Mouse (Mus musculus) forebrain, embryonic 15.5 days (tissue): ENCODE results near the gene Epas1. TPM values are rescaled to one million over a fixed set of nuclear protein-coding genes. Genes with fewer than 3 reads are reported as not detected.

Experiments used
- ATAC-seq: fragments of 200-750 bp; cut with Nextera tagmentation; replicated peaks from 2 replicates; pipeline ENCODE4 v1.8.0; 2017; ENCODE audit warnings: mild to moderate bottlenecking, moderate TSS enrichment, moderate library complexity
- H3K27ac ChIP-seq: fragments of 300-500 bp; sonication (generic); replicated peaks from 2 replicates; pipeline ENCODE4 v1.5.1; 2015; ENCODE audit warnings: mild to moderate bottlenecking, inconsistent platforms
- H3K27me3 ChIP-seq: fragments of 300-500 bp; sonication (generic); 2 replicates; pipeline ENCODE4 v1.6.1; 2015; ENCODE audit warnings: inconsistent platforms
- H3K36me3 ChIP-seq: fragments of 300-500 bp; sonication (generic); 2 replicates; pipeline ENCODE4 v1.6.1; 2015; ENCODE audit warnings: mild to moderate bottlenecking, inconsistent platforms
- H3K4me1 ChIP-seq: fragments of 300-500 bp; sonication (generic); 2 replicates; pipeline ENCODE4 v1.6.1; 2015; ENCODE audit warnings: inconsistent platforms
- H3K4me2 ChIP-seq: fragments of 300-500 bp; sonication (generic); replicated peaks from 2 replicates; pipeline ENCODE4 v1.6.1; 2015; ENCODE audit warnings: mild to moderate bottlenecking, inconsistent platforms
- H3K4me3 ChIP-seq: fragments of 300-500 bp; sonication (generic); 2 replicates; pipeline ENCODE4 v1.5.1; 2015; ENCODE audit warnings: mild to moderate bottlenecking, inconsistent platforms
- H3K9ac ChIP-seq: fragments of 300-500 bp; sonication (generic); replicated peaks from 2 replicates; pipeline ENCODE4 v1.6.1; 2015; ENCODE audit warnings: mild to moderate bottlenecking, inconsistent platforms
- H3K9me3 ChIP-seq: fragments of 300-500 bp; sonication (generic); 2 replicates; pipeline ENCODE4 v1.6.1; 2016; ENCODE audit warnings: inconsistent platforms
- WGBS: fragments of 180-500 bp; shearing (Covaris S2); methylation state at CpG from one replicate; pipeline ENCODE4 v1.1.7; 2015; ENCODE audit warnings: mixed read lengths; 5-methylcytosine and 5-hydroxymethylcytosine counted together
- polyA plus RNA-seq: library from polyadenylated mRNA; unstranded; fragments of >200 nt; fragmentation: Nextera tagmentation; extraction: Ambion mirVana; gene quantifications from 2 replicates; pipeline ENCODE4 v1.2.1, GENCODE M21; 2015

The Epas1 gene
- polyA plus RNA-seq, 1 experiment from 2014 or later = 4.0 TPM

DNA sequence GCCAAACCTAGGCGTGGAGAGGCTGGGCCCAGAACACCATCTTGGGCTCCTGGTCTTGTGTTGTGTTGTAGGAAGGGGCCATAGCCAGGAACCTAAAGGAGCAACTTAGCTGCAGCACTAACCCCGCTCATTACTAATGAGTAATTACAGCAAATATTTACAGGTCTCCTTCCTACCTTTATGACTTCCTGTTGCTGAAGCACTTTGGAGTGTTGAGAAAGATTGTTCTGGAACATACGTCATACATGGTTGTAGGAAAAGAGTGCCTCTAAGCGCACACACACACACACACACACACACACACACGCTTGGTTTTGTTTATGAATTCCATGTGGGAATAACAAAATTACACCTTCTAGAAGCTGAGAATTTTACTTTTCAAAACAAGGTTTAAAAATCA is 8.4 kb downstream of the Epas1 start:
- Histone ChIP-seq H3K27ac (no peak overlapping the region), H3K4me1 (no peaks in the 10 kb centered on the region), H3K9me3 (no peaks in the 10 kb centered on the region), H3K4me3 (no peak overlapping the region), H3K4me2 (no peak overlapping the region), H3K36me3 (no peaks in the 10 kb centered on the region), H3K27me3 (no peaks in the 10 kb centered on the region), H3K9ac (no peak overlapping the region)
- 92% methylated on average over 5 of the region's 5 CpGs for WGBS
- ATAC-seq = no peak

DNA sequence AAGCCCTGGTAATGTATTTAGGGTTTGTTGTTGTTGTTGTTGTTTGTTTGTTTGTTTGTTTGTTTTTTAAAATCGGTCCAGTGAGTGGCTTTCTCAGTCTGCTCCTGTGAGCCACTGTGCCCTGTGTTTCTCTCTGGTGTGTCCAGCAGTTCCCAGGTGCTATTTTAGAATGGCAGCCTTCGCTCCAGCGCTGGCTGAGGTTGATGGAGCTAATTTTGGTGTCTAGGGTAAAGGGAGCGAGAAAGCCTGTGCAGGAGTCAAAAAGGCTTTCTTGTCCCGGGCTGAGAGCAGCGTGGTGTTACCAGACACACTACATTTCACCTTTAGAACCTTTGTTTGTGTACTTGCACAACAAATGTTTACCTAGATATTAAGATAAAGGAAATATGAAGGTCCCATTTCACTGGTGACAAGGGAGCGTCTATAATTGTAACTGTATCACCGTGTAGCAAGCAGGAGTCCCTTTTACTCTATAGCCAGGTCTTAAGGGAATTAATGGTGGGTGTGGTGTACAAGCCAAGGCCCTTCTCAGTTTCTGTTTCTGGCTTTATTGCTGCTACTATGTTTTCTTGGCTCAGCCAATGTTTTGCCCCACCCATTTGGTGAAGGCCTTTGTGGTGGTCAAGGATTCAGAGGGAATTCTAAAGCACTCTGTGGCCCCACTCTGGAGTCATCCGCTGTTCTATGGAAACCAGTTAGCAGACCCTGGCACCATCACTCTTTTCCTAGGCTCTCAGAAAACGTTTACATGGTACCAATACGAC is 9.2 kb downstream of the Epas1 start:
- Histone ChIP-seq H3K27ac (no peak overlapping the region), H3K27me3 (no peaks in the 10 kb centered on the region), H3K4me2 (no peak overlapping the region), H3K4me1 (no peaks in the 10 kb centered on the region), H3K4me3 (no peak overlapping the region), H3K36me3 (no peaks in the 10 kb centered on the region), H3K9ac (no peak overlapping the region), H3K9me3 (no peaks in the 10 kb centered on the region)
- WGBS = 83% methylated on average over 11 of the region's 11 CpGs
- ATAC-seq = no peak

DNA sequence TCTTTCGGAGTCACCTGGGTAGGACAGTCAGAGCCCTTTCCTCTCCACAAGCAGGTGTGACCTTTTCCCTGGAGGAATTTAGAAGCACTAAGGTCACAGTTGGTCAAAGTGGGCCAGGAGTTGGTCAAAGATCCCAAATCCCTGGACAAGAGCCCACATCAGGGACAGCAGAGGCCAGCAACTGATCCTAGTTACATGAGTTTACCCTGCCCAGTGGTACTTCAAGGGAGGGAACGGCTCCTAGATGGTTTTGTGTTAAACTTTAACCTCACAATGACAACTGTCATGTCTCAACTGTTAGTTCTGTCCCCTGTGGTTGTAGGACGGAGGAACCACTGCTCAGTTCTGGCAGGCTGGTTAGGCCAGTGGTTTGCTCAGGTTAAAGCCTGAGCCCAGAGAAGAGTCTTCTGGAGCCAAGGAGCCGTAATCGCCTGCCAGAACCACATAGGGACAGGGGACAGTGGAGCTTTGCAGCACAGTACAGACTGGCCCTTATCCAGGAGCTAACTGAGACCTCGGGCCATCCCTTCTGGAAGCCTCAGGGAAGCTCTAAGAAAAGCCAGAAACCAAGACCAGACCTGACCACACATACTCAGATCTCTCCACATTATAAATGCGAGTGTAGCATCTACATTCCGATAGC is 12.4 kb downstream of the Epas1 start:
- no peak overlapping the region for H3K4me2 ChIP-seq
- no peak overlapping the region for H3K4me3 ChIP-seq
- no peak overlapping the region for H3K9ac ChIP-seq
- H3K27ac ChIP-seq = no peak overlapping the region
- H3K27me3 ChIP-seq = no peaks in the 10 kb centered on the region
- H3K36me3 ChIP-seq = no peaks in the 10 kb centered on the region
- H3K4me1 ChIP-seq = no peaks in the 10 kb centered on the region
- ATAC-seq = no peak
- WGBS = 93% methylated on average over 8 of the region's 8 CpGs
- H3K9me3 ChIP-seq = no peaks in the 10 kb centered on the region

DNA sequence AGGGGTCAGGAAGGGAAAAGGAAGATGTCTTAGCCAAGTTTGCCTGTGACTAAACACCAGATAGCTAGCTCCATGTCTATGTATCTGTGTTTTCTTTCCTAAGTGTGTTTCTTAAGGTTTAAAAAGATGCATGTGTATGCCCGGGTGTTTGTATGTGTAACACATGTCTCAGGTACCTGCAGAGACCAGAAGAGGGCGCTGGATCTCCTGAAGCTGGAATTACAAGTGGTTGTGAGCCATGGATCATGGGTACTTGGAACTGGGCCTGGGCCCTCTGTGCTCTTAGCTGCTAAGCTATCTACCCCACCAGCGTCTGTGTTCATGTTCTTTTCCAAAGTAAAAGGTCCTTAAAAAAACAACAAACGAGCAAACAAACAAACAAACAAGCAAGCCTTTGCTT is 12.9 kb downstream of the Epas1 start:
- WGBS = 91% methylated on average over 4 of the region's 4 CpGs
- Histone ChIP-seq H3K4me1 (no peaks in the 10 kb centered on the region), H3K27me3 (no peaks in the 10 kb centered on the region), H3K36me3 (no peaks in the 10 kb centered on the region), H3K9me3 (no peaks in the 10 kb centered on the region), H3K4me3 (no peak overlapping the region), H3K27ac (no peak overlapping the region), H3K9ac (no peak overlapping the region), H3K4me2 (no peak overlapping the region)
- ATAC-seq = no peak

DNA sequence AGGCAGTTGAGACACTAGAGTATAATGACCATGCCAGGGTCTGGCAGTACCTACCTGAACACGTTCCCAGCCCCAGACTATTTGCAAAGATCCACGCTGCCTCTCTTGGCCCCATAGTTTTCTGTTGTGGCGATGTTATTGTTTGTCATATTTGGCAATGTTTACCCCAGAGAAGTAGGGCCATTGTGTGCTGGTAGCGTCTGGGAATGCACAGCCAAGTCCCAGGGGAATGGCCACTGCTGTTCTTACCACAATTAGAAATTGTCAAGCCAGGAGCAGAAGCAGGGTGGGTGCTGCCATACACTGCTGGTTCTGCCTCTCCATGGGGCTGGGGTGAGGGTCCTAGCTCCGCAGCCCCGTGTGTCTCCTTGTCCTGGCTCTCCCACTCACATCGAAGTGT is 15.1 kb downstream of the Epas1 start:
- Histone ChIP-seq H3K27me3 (no peaks in the 10 kb centered on the region), H3K36me3 (no peaks in the 10 kb centered on the region), H3K4me2 (no peak overlapping the region), H3K4me1 (no peaks in the 10 kb centered on the region), H3K4me3 (no peak overlapping the region), H3K9ac (no peak overlapping the region), H3K9me3 (no peaks in the 10 kb centered on the region), H3K27ac (no peak overlapping the region)
- no peak for ATAC-seq
- WGBS = 67% methylated on average over 7 of the region's 7 CpGs

DNA sequence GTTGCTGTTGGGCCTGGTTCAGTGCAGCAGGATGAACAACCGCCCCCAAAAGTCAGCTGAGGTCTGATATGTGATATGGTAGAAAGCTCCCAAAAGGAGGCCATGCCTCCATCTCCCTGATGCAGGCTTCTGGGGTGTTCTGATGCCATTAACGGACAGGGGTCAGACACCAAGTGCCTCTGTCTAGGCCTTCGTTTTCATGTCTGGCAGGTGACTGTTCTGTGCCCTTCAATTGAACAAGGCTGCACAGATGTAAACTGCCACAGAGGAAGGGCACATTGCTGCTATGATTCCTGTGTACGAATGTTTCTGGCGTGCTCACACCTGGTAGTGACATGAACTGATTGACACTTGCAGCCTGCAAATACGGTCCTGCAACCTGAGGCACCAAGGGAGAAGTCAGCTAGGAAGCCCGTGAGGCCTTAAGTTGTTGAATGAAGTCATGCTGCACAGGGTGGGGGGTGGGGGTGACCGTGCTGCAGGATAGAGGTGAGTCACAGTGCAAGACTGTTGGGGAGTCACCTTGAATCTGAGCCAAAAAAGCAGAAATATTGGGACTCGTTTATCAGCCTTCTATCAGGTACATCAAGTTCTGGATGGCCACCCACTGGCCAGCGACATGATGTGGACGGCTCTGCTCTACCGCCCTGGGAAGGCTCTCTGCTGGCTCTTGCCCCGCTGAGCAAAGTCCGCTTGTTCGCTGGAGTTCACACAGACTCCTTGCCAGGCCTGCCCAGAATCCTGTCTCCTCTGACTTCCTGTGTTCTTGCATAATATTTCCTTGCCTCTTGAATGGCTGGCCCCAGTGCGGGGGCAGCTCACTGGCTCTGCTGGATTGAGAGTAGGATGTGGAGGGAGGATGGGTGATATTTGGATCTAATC is 16.1 kb downstream of the Epas1 start:
- Histone ChIP-seq H3K9ac (no peak overlapping the region), H3K4me2 (no peak overlapping the region), H3K27ac (no peak overlapping the region), H3K36me3 (no peaks in the 10 kb centered on the region), H3K4me3 (no peak overlapping the region), H3K4me1 (no peaks in the 10 kb centered on the region), H3K9me3 (no peaks in the 10 kb centered on the region), H3K27me3 (no peaks in the 10 kb centered on the region)
- no peak for ATAC-seq
- 77% methylated on average over 16 of the region's 16 CpGs for WGBS

DNA sequence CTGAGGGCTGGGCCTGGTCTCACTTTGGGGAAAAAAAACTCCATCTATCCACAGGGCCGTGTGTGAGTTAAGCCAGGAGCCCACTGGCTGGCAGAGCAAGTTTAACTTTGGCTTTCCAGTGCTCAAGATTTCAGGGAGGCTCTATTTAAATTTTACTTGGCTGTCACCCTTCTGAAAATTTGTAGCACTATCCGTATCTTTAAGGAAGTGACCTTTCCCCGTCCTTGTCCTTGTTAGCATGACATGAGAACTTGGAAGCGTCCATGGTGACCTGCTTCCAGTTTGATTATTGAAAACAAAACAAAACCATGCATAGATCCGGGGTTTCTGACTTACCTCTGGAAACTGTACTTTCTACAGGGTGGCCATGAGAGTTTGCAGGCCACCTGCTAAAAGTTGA is 17.3 kb downstream of the Epas1 start:
- no peaks in the 10 kb centered on the region for H3K27me3 ChIP-seq
- no peaks in the 10 kb centered on the region for H3K36me3 ChIP-seq
- 80% methylated on average over 5 of the region's 5 CpGs for WGBS
- H3K9ac ChIP-seq = no peak overlapping the region
- H3K4me3 ChIP-seq = no peak overlapping the region
- no peaks in the 10 kb centered on the region for H3K4me1 ChIP-seq
- no peaks in the 10 kb centered on the region for H3K9me3 ChIP-seq
- no peak overlapping the region for H3K27ac ChIP-seq
- H3K4me2 ChIP-seq = no peak overlapping the region
- ATAC-seq = no peak

DNA sequence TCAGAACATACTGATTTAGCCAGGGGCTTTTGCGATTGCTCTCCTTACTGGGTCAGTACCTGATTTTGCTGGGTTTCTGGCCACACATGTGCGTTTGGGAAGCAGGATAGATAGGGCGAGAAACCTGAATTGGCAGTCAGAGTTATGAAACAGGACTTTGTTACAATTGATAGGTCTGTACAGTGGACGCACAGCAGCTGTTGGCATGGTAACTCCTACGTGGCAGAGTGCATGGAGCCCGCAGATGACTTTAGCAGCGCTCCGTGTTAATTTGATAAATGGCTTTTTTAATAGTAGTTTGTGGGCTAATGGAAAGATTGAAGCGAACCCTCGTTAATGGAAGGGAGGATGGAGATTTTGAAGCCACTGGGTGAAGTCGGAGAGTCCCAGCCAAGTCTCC is 18.5 kb downstream of the Epas1 start:
- Histone ChIP-seq H3K27ac (no peak overlapping the region), H3K9ac (no peak overlapping the region), H3K36me3 (no peaks in the 10 kb centered on the region), H3K9me3 (no peaks in the 10 kb centered on the region), H3K4me3 (no peak overlapping the region), H3K4me2 (no peak overlapping the region), H3K27me3 (no peaks in the 10 kb centered on the region), H3K4me1 (no peaks in the 10 kb centered on the region)
- WGBS = 54% methylated on average over 11 of the region's 11 CpGs
- ATAC-seq = no peak

DNA sequence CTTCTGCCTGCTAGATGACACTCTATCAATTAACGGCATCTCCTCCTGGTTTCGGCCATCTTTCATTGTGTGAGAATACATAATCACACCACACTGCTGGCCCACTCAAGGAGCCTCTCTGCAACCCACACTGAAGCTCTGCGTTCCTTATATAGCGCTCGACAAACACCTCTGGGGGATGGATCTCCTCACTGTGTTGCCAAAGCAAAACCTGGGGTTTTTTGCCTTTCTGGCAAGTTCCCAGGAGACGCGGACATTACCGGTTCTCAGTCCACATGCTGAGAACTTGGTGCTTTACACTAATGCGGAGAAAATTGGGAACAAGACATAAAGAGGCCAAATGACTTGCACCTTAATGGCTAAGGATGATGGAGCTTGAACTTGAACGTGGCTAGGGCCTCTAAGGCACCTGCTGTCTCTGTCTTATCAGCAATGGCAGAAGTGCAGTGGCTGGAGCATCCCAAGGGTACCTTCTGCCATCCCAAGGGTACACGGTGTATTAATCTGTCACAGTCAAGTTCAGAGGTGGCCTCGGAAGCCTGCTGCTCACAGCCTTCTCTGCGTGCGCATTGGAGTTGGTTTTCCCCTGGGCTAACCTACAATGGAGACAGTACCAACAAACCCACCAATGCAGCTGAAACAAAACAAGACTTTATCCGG is 19.6 kb downstream of the Epas1 start:
- H3K4me1 ChIP-seq = no peaks in the 10 kb centered on the region
- no peaks in the 10 kb centered on the region for H3K27me3 ChIP-seq
- no peak overlapping the region for H3K27ac ChIP-seq
- H3K4me2 ChIP-seq = no peak overlapping the region
- 92% methylated on average over 15 of the region's 15 CpGs for WGBS
- no peak overlapping the region for H3K9ac ChIP-seq
- H3K36me3 ChIP-seq = no peaks in the 10 kb centered on the region
- no peak overlapping the region for H3K4me3 ChIP-seq
- no peaks in the 10 kb centered on the region for H3K9me3 ChIP-seq
- ATAC-seq = no peak

DNA sequence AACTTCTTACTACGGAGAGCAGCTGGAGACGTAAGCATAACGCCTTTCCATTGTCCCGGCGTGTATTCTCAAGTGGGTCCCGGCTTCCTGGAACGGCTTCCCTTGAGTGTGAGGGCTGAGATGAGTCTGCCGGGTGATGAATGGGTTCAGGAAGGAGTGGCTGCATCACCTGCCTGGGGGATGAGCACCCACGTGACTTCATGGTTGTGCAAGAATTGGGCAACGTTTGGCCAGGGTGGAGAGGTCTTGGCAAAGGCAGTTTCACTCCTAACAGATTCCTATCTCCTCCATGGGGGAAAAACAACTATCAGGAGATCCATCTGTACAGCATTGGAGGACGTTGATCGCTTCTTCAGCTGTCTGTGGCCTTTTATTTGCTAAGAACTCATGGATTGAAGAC is 23.0 kb downstream of the Epas1 start:
- Histone ChIP-seq H3K4me2 (no peak overlapping the region), H3K9me3 (no peaks in the 10 kb centered on the region), H3K4me1 (no peaks in the 10 kb centered on the region), H3K27me3 (no peaks in the 10 kb centered on the region), H3K27ac (no peak overlapping the region), H3K4me3 (no peak overlapping the region), H3K9ac (no peak overlapping the region), H3K36me3 (no peaks in the 10 kb centered on the region)
- no peak for ATAC-seq
- WGBS = 84% methylated on average over 12 of the region's 12 CpGs

DNA sequence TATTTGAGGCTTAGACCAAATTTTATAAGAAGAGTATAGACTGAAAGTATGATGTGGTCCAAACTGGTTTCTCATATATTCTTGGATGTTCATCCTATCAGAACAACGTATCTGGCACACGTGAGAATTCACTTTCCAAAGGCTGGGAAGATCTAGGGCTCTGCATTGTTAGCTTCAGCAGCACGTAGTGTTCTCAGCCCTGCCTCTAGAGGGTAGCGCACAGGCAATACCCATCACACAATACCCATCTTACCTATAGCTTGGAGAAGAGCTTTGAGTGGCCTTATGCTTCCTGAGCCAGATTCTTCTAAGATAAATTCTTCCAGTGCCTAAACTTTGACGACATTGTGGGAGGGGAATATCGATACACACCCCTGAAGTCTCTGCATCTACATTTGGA is 24.6 kb downstream of the Epas1 start:
- 89% methylated on average over 6 of the region's 6 CpGs for WGBS
- Histone ChIP-seq H3K36me3 (no peaks in the 10 kb centered on the region), H3K27ac (no peak overlapping the region), H3K9ac (no peak overlapping the region), H3K9me3 (no peaks in the 10 kb centered on the region), H3K27me3 (no peaks in the 10 kb centered on the region), H3K4me2 (no peak overlapping the region), H3K4me3 (no peak overlapping the region), H3K4me1 (no peaks in the 10 kb centered on the region)
- ATAC-seq = no peak
